Mouse (Mus musculus): ENCODE data around the gene Pheta2.
A peak's percentile ranks its signal among the peaks of the same experiment; 100 is the strongest.
"Not testable (repeated sequence)": the region's sequence is repeated elsewhere in the genome, so short reads cannot be mapped to it uniquely, and the experiment has no call there.

Gene Pheta2

GRCm38 (mm10) chr15:82368851-82369250, 30.1 kb downstream of the Pheta2 start:
- DNase-seq (ENCODE audit: low spot score): no peak

- DNase-seq (ENCODE audit: low spot score): no peak
Measured at GRCm38 (mm10) chr15:82372446-82372845, 33.7 kb downstream of the Pheta2 start.

- no peak for DNase-seq (ENCODE audit: low spot score)
Measured at GRCm38 (mm10) chr15:82372991-82373390, 34.2 kb downstream of the Pheta2 start.

- no peak for DNase-seq (ENCODE audit: low spot score)
Measured at GRCm38 (mm10) chr15:82374437-82374836, 35.7 kb downstream of the Pheta2 start.

- DNase-seq (ENCODE audit: low spot score): no peak
Measured at GRCm38 (mm10) chr15:82375855-82376254, 37.1 kb downstream of the Pheta2 start.

GRCm38 (mm10) chr15:82376393-82377138, 37.8 kb downstream of the Pheta2 start:
- peak; percentile 57 for DNase-seq (ENCODE audit: low spot score)

GRCm38 (mm10) chr15:82377701-82378100, 39.0 kb downstream of the Pheta2 start:
- DNase-seq (ENCODE audit: low spot score): no peak

GRCm38 (mm10) chr15:82378261-82379180, 39.8 kb downstream of the Pheta2 start:
- no peak for DNase-seq (ENCODE audit: low spot score)

GRCm38 (mm10) chr15:82379511-82379870, 40.7 kb downstream of the Pheta2 start:
- DNase-seq (ENCODE audit: low spot score): no peak

- DNase-seq (ENCODE audit: low spot score): peak; percentile 51
Measured at GRCm38 (mm10) chr15:82379871-82380713, 41.4 kb downstream of the Pheta2 start, which contains the start of gene Cyp2d22. Cyp2d22 (minus strand) TSS chr15:82380260.

- DNase-seq (ENCODE audit: low spot score): no peak
Measured at GRCm38 (mm10) chr15:82380714-82381062, 41.9 kb downstream of the Pheta2 start.

- no peak for DNase-seq (ENCODE audit: low spot score)
Measured at GRCm38 (mm10) chr15:82382441-82382840, 43.7 kb downstream of the Pheta2 start.

- DNase-seq (ENCODE audit: low spot score): no peak
Measured at GRCm38 (mm10) chr15:82385729-82386128, 47.0 kb downstream of the Pheta2 start.

- DNase-seq (ENCODE audit: low spot score): not testable (repeated sequence)
Measured at GRCm38 (mm10) chr15:82389916-82390315, 51.2 kb downstream of the Pheta2 start.

- not testable (repeated sequence) for DNase-seq (ENCODE audit: low spot score)
Measured at GRCm38 (mm10) chr15:82393922-82394321, 55.2 kb downstream of the Pheta2 start, which contains the start of gene Cyp2d11. Cyp2d11 (minus strand) TSS chr15:82394022.

Measured in testis, postnatal 14 days (tissue).